ENCODE assay signal across 9 mouse cellular contexts in genomic region chr5:99248501-99248900, GRCm38 (mm10).
DNase-seq lines count a peak whose midpoint lies in the region; ATAC-seq and TF ChIP-seq lines count a peak whose summit lies in the region.
"Had no signal": no experiment of that assay in that cellular context is flagged by ENCODE, and none has a peak within 500 bp of the region (broad histone marks: within the 10 kb centered on the region; RNA-seq: fewer than 3 reads in every experiment).

No protein-coding gene starts in this region.

- dilution Hi-C loops in CH12.LX (cut with MboI; ENCODE audit: extremely low pct_ligation_motif_present, extremely low pct_unique_long_range_greater_than_20kb, low sequenced_read_pairs) = no loop called here

- no peak overlapping the region for H3K27ac ChIP-seq in CH12.LX (ENCODE audit: insufficient read depth, low read depth)
- H3K27ac ChIP-seq in forebrain, embryonic 11.5 days (ENCODE audit: low read depth, low read length) = no peak overlapping the region
- peak overlapping the region; percentile 23; the same call in 1 of the 2 replicates for H3K27ac ChIP-seq in heart, embryonic 15.5 days
- H3K27ac ChIP-seq in olfactory bulb, adult 2 months (ENCODE audit: insufficient read depth, low read depth, low read length) = no peak overlapping the region
- H3K27ac ChIP-seq in thymus, adult 2 months (ENCODE audit: control insufficient read depth, insufficient read depth, low read length) = no peak overlapping the region
- H3K27ac ChIP-seq: limb, embryonic 15.5 days had no signal

- H3K79me2 ChIP-seq in CH12.LX (replicated peaks; ENCODE audit: control insufficient read depth, extremely low read depth, insufficient read depth, poor library complexity, severe bottlenecking) = no peaks in the 10 kb centered on the region

- H3K9ac ChIP-seq in CH12.LX (ENCODE audit: insufficient read depth, low read depth) = no peak overlapping the region
- no peak overlapping the region; the same call in 1 of the 2 replicates for H3K9ac ChIP-seq in forebrain, embryonic 11.5 days (ENCODE audit: low read length)
- no peak overlapping the region for H3K9ac ChIP-seq in heart, embryonic 15.5 days
- H3K9ac ChIP-seq: limb, embryonic 15.5 days had no signal

- H3K4me3 ChIP-seq in CH12.LX (replicated peaks in 1 of 3; ENCODE audit: low read depth in 2 of 3, low read length in 2 of 3, poor library complexity in 1 of 3) = no peak overlapping the region
- H3K4me3 ChIP-seq in forebrain, embryonic 11.5 days (ENCODE audit: low read depth, low read length) = no peak overlapping the region
- H3K4me3 ChIP-seq in heart, embryonic 15.5 days = peak overlapping the region; percentile 3; the same call in 1 of the 2 replicates
- H3K4me3 ChIP-seq in lung, adult 2 months (replicated peaks; ENCODE audit: extremely low read depth, low read depth, low read length) = no peak overlapping the region
- H3K4me3 ChIP-seq in olfactory bulb, adult 2 months (ENCODE audit: insufficient read depth, low read depth, low read length) = no peak overlapping the region
- H3K4me3 ChIP-seq in thymus, adult 2 months (ENCODE audit: control insufficient read depth, insufficient read depth, low read length) = no peak overlapping the region
- H3K4me3 ChIP-seq: limb, embryonic 15.5 days had no signal

- peaks cover 9% of the 10 kb centered on the region for H3K27me3 ChIP-seq in CH12.LX (replicated peaks)
- peaks cover 5% of the 10 kb centered on the region; the same call in 1 of the 2 replicates for H3K27me3 ChIP-seq in forebrain, embryonic 11.5 days (ENCODE audit: control insufficient read depth, insufficient read depth, low read length)
- H3K27me3 ChIP-seq in heart, embryonic 15.5 days = no peaks in the 10 kb centered on the region
- no peaks in the 10 kb centered on the region; the same call in 1 of the 2 replicates for H3K27me3 ChIP-seq in thymus, adult 2 months (ENCODE audit: control insufficient read depth, insufficient read depth, low read length)
- H3K27me3 ChIP-seq: limb, embryonic 15.5 days had no signal

- H3K9me3 ChIP-seq in CH12.LX (replicated peaks; ENCODE audit: low read length) = no peaks in the 10 kb centered on the region
- H3K9me3 ChIP-seq in forebrain, embryonic 11.5 days (ENCODE audit: control insufficient read depth, low read length) = no peaks in the 10 kb centered on the region
- no peaks in the 10 kb centered on the region for H3K9me3 ChIP-seq in heart, embryonic 15.5 days (replicated peaks)
- H3K9me3 ChIP-seq: limb, embryonic 15.5 days had no signal

- peak; percentile 77 to 97 for TF ChIP-seq CTCF in CH12.LX (conservative IDR thresholded peaks at IDR 0.05 in 1 of 2, IDR thresholded peaks at IDR 0.05 in 1 of 2; ENCODE audit: low read depth in 2 of 2, low read length in 2 of 2)
- TF ChIP-seq CTCF in brain, embryonic 14.5 days (IDR thresholded peaks at IDR 0.05; ENCODE audit: borderline replicate concordance, extremely low read depth, insufficient read depth, insufficient read length) = peak; percentile 100
- peak; percentile 95 for TF ChIP-seq CTCF in lung, adult 2 months (IDR thresholded peaks at IDR 0.05; ENCODE audit: insufficient read depth, low read length)
- peak; percentile 94 for TF ChIP-seq CTCF in olfactory bulb, adult 2 months (IDR thresholded peaks at IDR 0.05; ENCODE audit: insufficient read depth, low read depth, low read length)
- peak; percentile 83; the same call in 1 of the 2 replicates for TF ChIP-seq CTCF in thymus, adult 2 months (IDR thresholded peaks at IDR 0.05; ENCODE audit: borderline replicate concordance, control insufficient read depth, extremely low read depth, insufficient read depth, low read length, poor library complexity)

- peak; percentile 85 for TF ChIP-seq RAD21 in CH12.LX (IDR thresholded peaks at IDR 0.05; ENCODE audit: low read depth, low read length)

- in situ Hi-C loops in CH12.LX (cut with MboI; ENCODE audit: low pct_ligation_motif_present, low pct_unique_long_range_greater_than_20kb, low sequenced_read_pairs) = loop anchor here (5.0 to 10.0 kb wide), 2 partner anchors 46 to 336 kb away; no protein-coding TSS in a partner anchor

- H3K36me3 ChIP-seq in CH12.LX (replicated peaks in 1 of 2; ENCODE audit: control insufficient read depth in 1 of 2, insufficient read depth in 1 of 2, low read length in 1 of 2) = no peaks in the 10 kb centered on the region
- H3K36me3 ChIP-seq in forebrain, embryonic 11.5 days (ENCODE audit: control insufficient read depth, insufficient read depth, low read length) = no peaks in the 10 kb centered on the region
- H3K36me3 ChIP-seq in heart, embryonic 15.5 days = no peaks in the 10 kb centered on the region
- no peaks in the 10 kb centered on the region for H3K36me3 ChIP-seq in thymus, adult 2 months (ENCODE audit: control insufficient read depth, insufficient read depth, low read length)
- H3K36me3 ChIP-seq: limb, embryonic 15.5 days had no signal

- peak; percentile 88 for DNase-seq in CH12.LX (ENCODE audit: extremely low read depth)
- DNase-seq in brain, embryonic 14.5 days (ENCODE audit: low read depth) = peak; percentile 96
- peak; percentile 97 for DNase-seq in forebrain, embryonic 11.5 days (ENCODE audit: low spot score)
- DNase-seq in kidney, postnatal 4 days = peak; percentile 98 to 100
- peak; percentile 98 for DNase-seq in lung, adult 2 months
- DNase-seq in thymus, adult 2 months = peak; percentile 94

- H3K4me1 ChIP-seq in CH12.LX (ENCODE audit: control insufficient read depth in 1 of 2, insufficient read depth in 2 of 2) = peaks cover 0 to 10% of the 10 kb centered on the region in 2 experiments; a peak in 2 of 4 replicates
- peaks cover 11% of the 10 kb centered on the region for H3K4me1 ChIP-seq in forebrain, embryonic 11.5 days (replicated peaks; ENCODE audit: control insufficient read depth, insufficient read depth, low read length)
- H3K4me1 ChIP-seq in heart, embryonic 15.5 days (replicated peaks) = peaks cover 46% of the 10 kb centered on the region
- H3K4me1 ChIP-seq in lung, adult 2 months (ENCODE audit: control insufficient read depth, insufficient read depth, low read length) = peaks cover 6% of the 10 kb centered on the region
- peaks cover 13% of the 10 kb centered on the region; the same call in 1 of the 2 replicates for H3K4me1 ChIP-seq in olfactory bulb, adult 2 months (ENCODE audit: control insufficient read depth, insufficient read depth, low read length)
- peaks cover 9% of the 10 kb centered on the region for H3K4me1 ChIP-seq in thymus, adult 2 months (replicated peaks; ENCODE audit: control insufficient read depth, insufficient read depth, low read length)

- TF ChIP-seq POLR2A in CH12.LX (IDR thresholded peaks at IDR 0.05; ENCODE audit: low read depth, low read length) = no peak
- TF ChIP-seq POLR2A in brain, embryonic 14.5 days (IDR thresholded peaks at IDR 0.05; ENCODE audit: borderline replicate concordance, extremely low read depth, insufficient read depth, insufficient read length, poor library complexity, severe bottlenecking) = no peak
- TF ChIP-seq POLR2A in lung, adult 2 months (IDR thresholded peaks at IDR 0.05; ENCODE audit: borderline replicate concordance, extremely low read depth, low read depth, low read length) = no peak
- TF ChIP-seq POLR2A in olfactory bulb, adult 2 months (IDR thresholded peaks at IDR 0.05; ENCODE audit: insufficient read depth, low read depth, low read length) = no peak
- no peak for TF ChIP-seq POLR2A in thymus, adult 2 months (IDR thresholded peaks at IDR 0.05; ENCODE audit: control insufficient read depth, extremely low read depth, insufficient read depth, low read length, poor library complexity)

- 0 out of 2 replicates have a peak, but pooled peaks have one; percentile 22 for ATAC-seq in forebrain, embryonic 11.5 days (replicated peaks; ENCODE audit: low FRiP score)
- no peak for ATAC-seq in heart, embryonic 15.5 days (replicated peaks; ENCODE audit: insufficient number of reproducible peaks, insufficient read depth, low FRiP score, low read depth)

- no peak for TF ChIP-seq EP300 in CH12.LX (IDR thresholded peaks at IDR 0.05; ENCODE audit: low read length)

- 3% methylated on average over 7 of the region's 7 CpGs for WGBS in forebrain, embryonic 11.5 days
- 4% methylated on average over 7 of the region's 7 CpGs for WGBS in heart, embryonic 15.5 days
- WGBS in lung, adult 2 months = 2% methylated on average over 7 of the region's 7 CpGs
- 2% methylated on average over 7 of the region's 7 CpGs for WGBS in olfactory bulb, adult 2 months
- 2% methylated on average over 7 of the region's 7 CpGs for whole genome bisulfite sequencing in thymus, adult 2 months

- no peak overlapping the region for H3K4me2 ChIP-seq in CH12.LX (ENCODE audit: insufficient read depth, low read depth, poor library complexity, severe bottlenecking)
- no peak overlapping the region for H3K4me2 ChIP-seq in forebrain, embryonic 11.5 days (ENCODE audit: low read depth, low read length, severe bottlenecking)
- H3K4me2 ChIP-seq in heart, embryonic 15.5 days = peak overlapping the region; percentile 23
- H3K4me2 ChIP-seq: limb, embryonic 15.5 days had no signal

TF ChIP-seq in CH12.LX, 34 proteins besides CTCF, POLR2A, EP300 and RAD21:
- peak; percentile 32; the same call in 1 of the 2 replicates for TF ChIP-seq ZC3H11A (IDR thresholded peaks at IDR 0.05; ENCODE audit: low read depth, low read length)
- no peak for TF ChIP-seq MEF2A (IDR thresholded peaks at IDR 0.05; ENCODE audit: borderline replicate concordance, low read depth, low read length)
- TF ChIP-seq MAX (IDR thresholded peaks at IDR 0.05; ENCODE audit: low read length) = no peak
- no peak for TF ChIP-seq ZKSCAN1 (IDR thresholded peaks at IDR 0.05; ENCODE audit: borderline replicate concordance, low read depth, low read length)
- TF ChIP-seq SMC3 (IDR thresholded peaks at IDR 0.05; ENCODE audit: low read depth, low read length) = peak; percentile 77
- TF ChIP-seq CHD2 (IDR thresholded peaks at IDR 0.05; ENCODE audit: low read length) = no peak
- TF ChIP-seq IRF4 (IDR thresholded peaks at IDR 0.05; ENCODE audit: low read depth, low read length) = no peak
- no peak for TF ChIP-seq BHLHE40 (IDR thresholded peaks at IDR 0.05; ENCODE audit: low read depth, low read length)
